Mouse (Mus musculus) thymus, adult 2 months (tissue): ENCODE results near the gene Bcl11a.

Source experiments
- CTCF ChIP-seq: fragments of 200-500 bp; IDR thresholded peaks from 2 replicates; pipeline ENCODE4 v1.5.1; 2012; ENCODE audit warnings: mild to moderate bottlenecking, control low read depth, low read length, moderate library complexity, borderline replicate concordance; ENCODE audit not compliant: control insufficient read depth, poor library complexity, insufficient read depth; ENCODE audit errors: extremely low read depth
- POLR2A ChIP-seq: fragments of 200-500 bp; IDR thresholded peaks from 2 replicates; pipeline ENCODE4 v1.6.1; 2012; ENCODE audit warnings: mild to moderate bottlenecking, low read length, control low read depth, moderate library complexity; ENCODE audit not compliant: control insufficient read depth, poor library complexity, insufficient read depth; ENCODE audit errors: extremely low read depth

DNA sequence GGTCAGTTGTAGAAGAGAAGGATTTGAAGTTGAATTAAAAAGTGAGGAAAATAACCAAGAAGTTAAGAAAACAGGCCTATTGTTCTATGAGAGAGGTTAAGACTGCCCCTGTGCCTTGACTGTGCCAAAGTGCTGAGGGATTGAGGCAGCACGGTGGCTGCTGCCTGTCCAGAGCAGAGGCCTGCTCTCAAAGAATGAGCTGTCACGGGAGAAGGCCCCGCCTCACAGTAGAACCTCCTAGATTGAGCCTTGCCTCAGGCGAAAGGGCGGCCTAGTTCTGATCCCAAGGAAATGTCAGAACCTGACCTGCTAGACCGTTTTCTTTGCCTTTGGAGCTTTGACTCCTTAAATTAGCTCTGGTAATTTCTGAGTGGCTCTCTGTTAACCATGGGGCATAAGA is 69.8 kb downstream of the Bcl11a start:
- TF ChIP-seq POLR2A (no peak), CTCF (no peak)
